Mouse (Mus musculus) intestine, postnatal 0 days (tissue): ENCODE data around the gene Ern1. TPM values are rescaled to one million over a fixed set of nuclear protein-coding genes. Genes with fewer than 3 reads are reported as not detected.

Experiments
- ATAC-seq: fragments of 200-750 bp; cut with Nextera tagmentation; 2 replicates; pipeline ENCODE4 v1.8.0; 2017; ENCODE audit warnings: mild to moderate bottlenecking, moderate TSS enrichment, moderate library complexity
- H3K27ac ChIP-seq: fragments of 300-500 bp; sonication (generic); 2 replicates; pipeline ENCODE4 v1.5.1; 2014; ENCODE audit warnings: mild to moderate bottlenecking, low read depth, low read length, moderate library complexity
- H3K27me3 ChIP-seq: fragments of 300-500 bp; sonication (generic); replicated peaks from 2 replicates; pipeline ENCODE4 v1.6.1; 2014; ENCODE audit warnings: low read length, mixed read lengths; ENCODE audit not compliant: control insufficient read depth, insufficient read depth
- H3K36me3 ChIP-seq: fragments of 300-500 bp; sonication (generic); 2 replicates; pipeline ENCODE4 v1.6.1; 2014; ENCODE audit warnings: mild to moderate bottlenecking, moderate library complexity; ENCODE audit not compliant: control insufficient read depth, insufficient read depth
- H3K4me1 ChIP-seq: fragments of 300-500 bp; sonication (generic); replicated peaks from 2 replicates; pipeline ENCODE4 v1.6.1; 2014; ENCODE audit warnings: antibody characterized with exemption, low read length, mixed read lengths; ENCODE audit not compliant: control insufficient read depth, insufficient read depth
- H3K4me2 ChIP-seq: fragments of 300-500 bp; sonication (generic); replicated peaks from 2 replicates; pipeline ENCODE4 v1.6.1; 2014; ENCODE audit warnings: low read depth, mild to moderate bottlenecking, moderate library complexity
- H3K4me3 ChIP-seq: fragments of 300-500 bp; sonication (generic); 2 replicates; pipeline ENCODE4 v1.5.1; 2014; ENCODE audit warnings: low read depth, low read length
- H3K9ac ChIP-seq: fragments of 300-500 bp; sonication (generic); 2 replicates; pipeline ENCODE4 v1.6.1; 2014; ENCODE audit warnings: mild to moderate bottlenecking, low read depth, low read length
- H3K9me3 ChIP-seq: fragments of 300-500 bp; sonication (generic); 2 replicates; pipeline ENCODE4 v1.6.1; 2016; ENCODE audit warnings: mixed run types; ENCODE audit not compliant: control insufficient read depth
- CTCF ChIP-seq: sonication (generic); IDR thresholded peaks from 2 replicates; pipeline ENCODE4 v1.5.1; 2016; ENCODE audit warnings: low read depth, mild to moderate bottlenecking, control low read depth, antibody characterized with exemption, moderate library complexity
- WGBS: fragments of 180-500 bp; shearing (Covaris S2); extraction: QIAGEN DNeasy Blood & Tissue Kit; methylation state at CpG from one replicate; pipeline ENCODE4 v1.1.7; 2014; 5-methylcytosine and 5-hydroxymethylcytosine counted together
- polyA plus RNA-seq: library from polyadenylated mRNA; unstranded; fragments of >200 nt; fragmentation: Nextera tagmentation; extraction: Ambion mirVana; gene quantifications from 2 replicates; pipeline ENCODE4 v1.2.1, GENCODE M21; 2015

Gene Ern1
- polyA plus RNA-seq, 1 experiment from 2014 or later = 1.6 TPM

GRCm38 (mm10) chr11:106374979-106375378 is 112.7 kb downstream of the Ern1 start:
- Histone ChIP-seq H3K9me3 (no peaks in the 10 kb centered on the region), H3K27ac (no peak overlapping the region; the same call in 1 of the 2 replicates), H3K4me3 (no peak overlapping the region), H3K4me2 (no peak overlapping the region), H3K4me1 (0 out of 2 replicates have a peak, but pooled peaks cover 3% of the 10 kb centered on the region), H3K9ac (no peak overlapping the region), H3K27me3 (no peaks in the 10 kb centered on the region), H3K36me3 (no peaks in the 10 kb centered on the region)
- TF ChIP-seq CTCF = no peak
- no peak for ATAC-seq
- WGBS = 73% methylated on average over 5 of the region's 5 CpGs

GRCm38 (mm10) chr11:106374559-106374958 is 113.1 kb downstream of the Ern1 start:
- H3K9ac ChIP-seq = no peak overlapping the region
- no peak for TF ChIP-seq CTCF
- no peak overlapping the region; the same call in 1 of the 2 replicates for H3K27ac ChIP-seq
- WGBS = 22% methylated on average over 9 of the region's 9 CpGs
- no peak overlapping the region for H3K4me3 ChIP-seq
- H3K4me2 ChIP-seq = no peak overlapping the region
- H3K27me3 ChIP-seq = no peaks in the 10 kb centered on the region
- H3K4me1 ChIP-seq = 0 out of 2 replicates have a peak, but pooled peaks cover 3% of the 10 kb centered on the region
- no peaks in the 10 kb centered on the region for H3K9me3 ChIP-seq
- H3K36me3 ChIP-seq = no peaks in the 10 kb centered on the region
- peak; percentile 53 for ATAC-seq

GRCm38 (mm10) chr11:106373998-106374397 is 113.7 kb downstream of the Ern1 start:
- H3K27ac ChIP-seq = no peak overlapping the region
- no peak; the same call in 1 of the 2 replicates for ATAC-seq
- H3K27me3 ChIP-seq = no peaks in the 10 kb centered on the region
- H3K4me1 ChIP-seq = 0 out of 2 replicates have a peak, but pooled peaks cover 3% of the 10 kb centered on the region
- WGBS = 42% methylated on average over 11 of the region's 11 CpGs
- no peak for TF ChIP-seq CTCF
- H3K9me3 ChIP-seq = no peaks in the 10 kb centered on the region
- H3K36me3 ChIP-seq = no peaks in the 10 kb centered on the region
- H3K4me3 ChIP-seq = no peak overlapping the region
- no peak overlapping the region for H3K9ac ChIP-seq
- H3K4me2 ChIP-seq = no peak overlapping the region

- H3K27ac ChIP-seq = no peak overlapping the region
- no peak for ATAC-seq
Measured at GRCm38 (mm10) chr11:106366316-106366715, 121.3 kb downstream of the Ern1 start.

GRCm38 (mm10) chr11:106365366-106365765 is 122.3 kb downstream of the Ern1 start, which contains the start of gene Prr29:
Prr29 (plus strand) TSS chr11:106365472.
- H3K9ac ChIP-seq = no peak within 1 kb of the TSS
- H3K9me3 ChIP-seq = no peaks in the 10 kb centered on the region
- no peaks in the 10 kb centered on the region for H3K4me1 ChIP-seq
- H3K4me2 ChIP-seq = 0 out of 2 replicates have a peak within 1 kb of the TSS, but pooled peaks have one; percentile 6
- no peaks in the 10 kb centered on the region for H3K27me3 ChIP-seq
- no peak within 1 kb of the TSS for H3K27ac ChIP-seq
- TF ChIP-seq CTCF = no peak
- WGBS = 46% methylated on average over 10 of the region's 10 CpGs
- 0 out of 2 replicates have a peak, but pooled peaks have one; percentile 22 for ATAC-seq
- no peaks in the 10 kb centered on the region for H3K36me3 ChIP-seq
- H3K4me3 ChIP-seq = no peak within 1 kb of the TSS

More at GRCm38 (mm10) chr11:106366316-106366715, 121.3 kb downstream of the Ern1 start:
- peak; percentile 86 for TF ChIP-seq CTCF
- Histone ChIP-seq H3K27me3 (no peaks in the 10 kb centered on the region), H3K9me3 (no peaks in the 10 kb centered on the region), H3K4me2 (no peak overlapping the region), H3K4me1 (no peaks in the 10 kb centered on the region), H3K4me3 (no peak overlapping the region), H3K9ac (no peak overlapping the region), H3K36me3 (no peaks in the 10 kb centered on the region)
- 11% methylated on average over 3 of the region's 3 CpGs for WGBS

GRCm38 (mm10) chr11:106364712-106365111 is 122.9 kb downstream of the Ern1 start:
- H3K9ac ChIP-seq = no peak overlapping the region
- H3K4me1 ChIP-seq = no peaks in the 10 kb centered on the region
- WGBS = 14% methylated on average over 11 of the region's 11 CpGs
- H3K27me3 ChIP-seq = no peaks in the 10 kb centered on the region
- no peaks in the 10 kb centered on the region for H3K9me3 ChIP-seq
- no peak for ATAC-seq
- 0 out of 2 replicates have a peak overlapping the region, but pooled peaks have one; percentile 6 for H3K4me2 ChIP-seq
- H3K4me3 ChIP-seq = no peak overlapping the region
- no peaks in the 10 kb centered on the region for H3K36me3 ChIP-seq
- H3K27ac ChIP-seq = no peak overlapping the region
- no peak for TF ChIP-seq CTCF

GRCm38 (mm10) chr11:106359350-106359749 is 128.3 kb downstream of the Ern1 start:
- ATAC-seq = no peak
- Histone ChIP-seq H3K36me3 (no peaks in the 10 kb centered on the region), H3K9me3 (no peaks in the 10 kb centered on the region), H3K27ac (no peak overlapping the region), H3K4me2 (no peak overlapping the region), H3K9ac (no peak overlapping the region), H3K4me1 (no peaks in the 10 kb centered on the region), H3K27me3 (no peaks in the 10 kb centered on the region), H3K4me3 (no peak overlapping the region)
- peak; percentile 53 for TF ChIP-seq CTCF
- WGBS = 36% methylated on average over 5 of the region's 5 CpGs
